Mouse (Mus musculus): ENCODE data around the gene Gm813. TPM values are rescaled to one million over a fixed set of nuclear protein-coding genes. Genes with fewer than 3 reads are reported as not detected.

Gene Gm813
- polyA plus RNA-seq, 1 experiment from 2014 or later, result not detected

DNA sequence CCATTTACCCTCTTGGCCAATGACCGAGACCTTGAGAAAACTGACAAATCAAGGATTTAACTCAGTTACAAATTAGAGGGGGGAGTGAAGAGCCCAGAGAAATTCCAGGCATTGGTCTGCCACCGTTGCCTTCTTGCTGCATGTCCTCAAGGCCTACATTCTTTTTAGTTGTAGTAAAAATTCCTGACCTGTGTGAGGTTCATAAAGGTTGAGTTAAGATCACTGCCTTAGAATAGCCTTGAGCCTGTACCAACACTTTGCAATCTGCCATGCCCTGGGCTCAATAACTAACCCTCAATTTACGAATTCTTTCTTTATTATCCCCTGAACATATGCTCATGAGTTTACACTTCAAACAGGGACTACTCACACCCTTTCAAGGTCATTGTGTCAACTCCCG, 6.3 kb upstream of the Gm813 start:
- no peak overlapping the region for H3K27ac ChIP-seq (ENCODE audit: low read depth, low read length)
- WGBS, result 83% methylated on average over 4 of the region's 4 CpGs
- H3K4me2 ChIP-seq, result no peak overlapping the region
- no peak overlapping the region for H3K4me3 ChIP-seq (ENCODE audit: low read depth, low read length)
- no peaks in the 10 kb centered on the region for H3K27me3 ChIP-seq (ENCODE audit: control insufficient read depth, insufficient read depth, low read length)
- DNase-seq (ENCODE audit: low spot score, missing footprints), result no peak
- H3K9ac ChIP-seq (ENCODE audit: low read length), result no peak overlapping the region
- H3K4me1 ChIP-seq (ENCODE audit: control insufficient read depth, insufficient read depth, low read length), result no peaks in the 10 kb centered on the region
- no peaks in the 10 kb centered on the region for H3K36me3 ChIP-seq (ENCODE audit: control insufficient read depth, insufficient read depth, low read length)
- H3K9me3 ChIP-seq (ENCODE audit: control insufficient read depth, low read length), result no peaks in the 10 kb centered on the region
- no peak for ATAC-seq (ENCODE audit: low FRiP score)

GRCm38 (mm10) chr16:58622377-58622776, 5.6 kb upstream of the Gm813 start:
- Histone ChIP-seq H3K27me3 (ENCODE audit: control insufficient read depth, insufficient read depth, low read length) (no peaks in the 10 kb centered on the region), H3K4me2 (no peak overlapping the region), H3K36me3 (ENCODE audit: control insufficient read depth, insufficient read depth, low read length) (no peaks in the 10 kb centered on the region), H3K4me1 (ENCODE audit: control insufficient read depth, insufficient read depth, low read length) (no peaks in the 10 kb centered on the region), H3K27ac (ENCODE audit: low read depth, low read length) (no peak overlapping the region), H3K9me3 (ENCODE audit: control insufficient read depth, low read length) (no peaks in the 10 kb centered on the region), H3K4me3 (ENCODE audit: low read depth, low read length) (no peak overlapping the region), H3K9ac (ENCODE audit: low read length) (no peak overlapping the region)
- no peak for DNase-seq (ENCODE audit: low spot score, missing footprints)
- ATAC-seq (ENCODE audit: low FRiP score), result no peak
- 95% methylated on average over 3 of the region's 3 CpGs for WGBS

GRCm38 (mm10) chr16:58617346-58617745, 568 bp upstream of the Gm813 start:
- Histone ChIP-seq H3K27me3 (ENCODE audit: control insufficient read depth, insufficient read depth, low read length) (no peaks in the 10 kb centered on the region), H3K36me3 (ENCODE audit: control insufficient read depth, insufficient read depth, low read length) (no peaks in the 10 kb centered on the region), H3K9me3 (ENCODE audit: control insufficient read depth, low read length) (no peaks in the 10 kb centered on the region), H3K4me2 (no peak overlapping the region), H3K4me3 (ENCODE audit: low read depth, low read length) (no peak overlapping the region), H3K4me1 (ENCODE audit: control insufficient read depth, insufficient read depth, low read length) (no peaks in the 10 kb centered on the region), H3K9ac (ENCODE audit: low read length) (no peak overlapping the region), H3K27ac (ENCODE audit: low read depth, low read length) (no peak overlapping the region)
- no peak for DNase-seq (ENCODE audit: low spot score, missing footprints)
- ATAC-seq (ENCODE audit: low FRiP score), result no peak

DNA sequence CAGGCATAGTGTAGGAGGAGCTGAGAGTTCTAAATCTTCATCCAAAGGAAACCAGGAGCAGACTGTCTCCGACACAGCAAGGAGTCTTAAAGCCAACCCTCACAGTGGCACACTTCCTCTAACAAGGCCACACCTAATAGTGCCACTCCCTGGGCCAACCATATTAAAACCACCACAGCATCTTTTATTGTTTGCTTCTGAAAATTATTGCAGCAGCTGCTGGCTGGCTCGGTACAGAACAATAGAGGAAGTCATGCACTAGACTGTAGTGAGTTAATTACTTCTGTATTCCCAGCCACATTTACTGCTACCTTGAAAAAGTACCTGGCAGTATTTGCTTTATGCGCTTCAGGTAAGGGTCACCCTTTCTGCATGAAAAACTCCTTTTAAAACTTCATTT, 3.8 kb downstream of the Gm813 start:
- Histone ChIP-seq H3K4me2 (no peak overlapping the region), H3K9me3 (ENCODE audit: control insufficient read depth, low read length) (no peaks in the 10 kb centered on the region), H3K4me3 (ENCODE audit: low read depth, low read length) (no peak overlapping the region), H3K27me3 (ENCODE audit: control insufficient read depth, insufficient read depth, low read length) (no peaks in the 10 kb centered on the region), H3K4me1 (ENCODE audit: control insufficient read depth, insufficient read depth, low read length) (no peaks in the 10 kb centered on the region), H3K27ac (ENCODE audit: low read depth, low read length) (no peak overlapping the region), H3K9ac (ENCODE audit: low read length) (no peak overlapping the region), H3K36me3 (ENCODE audit: control insufficient read depth, insufficient read depth, low read length) (no peaks in the 10 kb centered on the region)
- DNase-seq (ENCODE audit: low spot score, missing footprints) (no peak), ATAC-seq (ENCODE audit: low FRiP score) (no peak)
- WGBS, result 82% methylated on average over 3 of the region's 3 CpGs

DNA sequence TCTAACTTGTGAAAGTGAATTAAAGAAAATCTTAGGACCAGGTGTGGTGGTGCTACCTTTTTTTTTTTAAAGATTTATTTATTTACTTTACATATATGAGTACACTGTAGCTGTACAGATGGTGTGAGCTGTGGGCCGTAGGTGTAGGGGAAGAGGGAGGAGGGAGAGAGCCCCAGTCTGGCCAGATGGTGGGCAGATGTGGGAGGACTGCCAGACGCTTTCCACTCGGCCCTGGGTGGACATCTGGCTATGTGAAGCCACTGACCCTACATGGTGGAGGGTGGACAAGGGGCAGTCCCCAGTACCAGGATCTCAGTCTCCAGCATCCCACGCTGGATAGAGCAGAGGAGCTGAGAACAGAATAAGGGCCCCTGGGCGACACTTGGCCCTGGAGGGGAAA, 9.7 kb downstream of the Gm813 start:
- no peak overlapping the region for H3K27ac ChIP-seq (ENCODE audit: low read depth, low read length)
- no peaks in the 10 kb centered on the region for H3K27me3 ChIP-seq (ENCODE audit: control insufficient read depth, insufficient read depth, low read length)
- H3K9me3 ChIP-seq (ENCODE audit: control insufficient read depth, low read length), result no peaks in the 10 kb centered on the region
- DNase-seq (ENCODE audit: low spot score, missing footprints) (no peak), ATAC-seq (ENCODE audit: low FRiP score) (no peak)
- no peak overlapping the region for H3K4me2 ChIP-seq
- 73% methylated on average over 5 of the region's 5 CpGs for WGBS
- no peak overlapping the region for H3K4me3 ChIP-seq (ENCODE audit: low read depth, low read length)
- no peaks in the 10 kb centered on the region for H3K36me3 ChIP-seq (ENCODE audit: control insufficient read depth, insufficient read depth, low read length)
- no peak overlapping the region for H3K9ac ChIP-seq (ENCODE audit: low read length)
- no peaks in the 10 kb centered on the region for H3K4me1 ChIP-seq (ENCODE audit: control insufficient read depth, insufficient read depth, low read length)

GRCm38 (mm10) chr16:58604680-58605079, 12.1 kb downstream of the Gm813 start:
- no peak for ATAC-seq (ENCODE audit: low FRiP score)
- Histone ChIP-seq H3K27me3 (ENCODE audit: control insufficient read depth, insufficient read depth, low read length) (no peaks in the 10 kb centered on the region), H3K9ac (ENCODE audit: low read length) (no peak overlapping the region), H3K27ac (ENCODE audit: low read depth, low read length) (no peak overlapping the region), H3K36me3 (ENCODE audit: control insufficient read depth, insufficient read depth, low read length) (no peaks in the 10 kb centered on the region), H3K4me2 (no peak overlapping the region), H3K4me1 (ENCODE audit: control insufficient read depth, insufficient read depth, low read length) (no peaks in the 10 kb centered on the region), H3K4me3 (ENCODE audit: low read depth, low read length) (no peak overlapping the region), H3K9me3 (ENCODE audit: control insufficient read depth, low read length) (no peaks in the 10 kb centered on the region)
- DNase-seq (ENCODE audit: low spot score, missing footprints), result no peak

- no peaks in the 10 kb centered on the region for H3K4me1 ChIP-seq (ENCODE audit: control insufficient read depth, insufficient read depth, low read length)
- H3K4me3 ChIP-seq (ENCODE audit: low read depth, low read length), result no peak overlapping the region
- ATAC-seq (ENCODE audit: low FRiP score) (no peak), DNase-seq (ENCODE audit: low spot score, missing footprints) (no peak)
- no peak overlapping the region for H3K4me2 ChIP-seq
- no peak overlapping the region for H3K9ac ChIP-seq (ENCODE audit: low read length)
- no peak overlapping the region for H3K27ac ChIP-seq (ENCODE audit: low read depth, low read length)
- 89% methylated on average over 2 of the region's 2 CpGs for WGBS
- no peaks in the 10 kb centered on the region for H3K9me3 ChIP-seq (ENCODE audit: control insufficient read depth, low read length)
- no peaks in the 10 kb centered on the region for H3K27me3 ChIP-seq (ENCODE audit: control insufficient read depth, insufficient read depth, low read length)
- no peaks in the 10 kb centered on the region for H3K36me3 ChIP-seq (ENCODE audit: control insufficient read depth, insufficient read depth, low read length)
Observed at GRCm38 (mm10) chr16:58603831-58604230, 12.9 kb downstream of the Gm813 start.

DNA sequence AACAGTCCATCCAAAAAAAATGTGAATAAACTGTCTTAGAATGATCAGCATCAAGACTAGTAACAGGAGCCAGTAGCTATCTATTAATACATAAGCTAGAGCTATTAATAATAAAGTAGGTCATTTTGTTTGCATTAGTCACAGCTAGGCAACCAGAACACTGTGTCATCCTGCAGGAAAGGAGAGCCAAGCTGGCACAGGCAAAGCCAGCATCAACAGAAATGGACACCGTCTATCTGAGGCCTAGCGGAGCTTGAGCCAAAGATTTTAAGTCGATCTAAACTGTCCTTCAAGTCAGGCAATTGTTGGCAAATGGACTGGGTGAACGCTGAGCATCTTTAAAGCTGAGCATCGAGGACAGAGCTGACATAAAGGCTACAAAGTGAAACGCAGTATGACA, 15.9 kb downstream of the Gm813 start:
- ATAC-seq (ENCODE audit: low FRiP score) (no peak), DNase-seq (ENCODE audit: low spot score, missing footprints) (no peak)
- Histone ChIP-seq H3K27me3 (ENCODE audit: control insufficient read depth, insufficient read depth, low read length) (no peaks in the 10 kb centered on the region), H3K4me1 (ENCODE audit: control insufficient read depth, insufficient read depth, low read length) (no peaks in the 10 kb centered on the region), H3K4me3 (ENCODE audit: low read depth, low read length) (no peak overlapping the region), H3K9ac (ENCODE audit: low read length) (no peak overlapping the region), H3K36me3 (ENCODE audit: control insufficient read depth, insufficient read depth, low read length) (no peaks in the 10 kb centered on the region), H3K4me2 (no peak overlapping the region), H3K27ac (ENCODE audit: low read depth, low read length) (no peak overlapping the region), H3K9me3 (ENCODE audit: control insufficient read depth, low read length) (no peaks in the 10 kb centered on the region)
- 94% methylated on average over 6 of the region's 6 CpGs for WGBS

GRCm38 (mm10) chr16:58591299-58591698, 25.5 kb downstream of the Gm813 start:
- 75% methylated on average over 3 of the region's 3 CpGs for WGBS
- H3K4me1 ChIP-seq (ENCODE audit: control insufficient read depth, insufficient read depth, low read length), result no peaks in the 10 kb centered on the region
- ATAC-seq (ENCODE audit: low FRiP score), result no peak

DNA sequence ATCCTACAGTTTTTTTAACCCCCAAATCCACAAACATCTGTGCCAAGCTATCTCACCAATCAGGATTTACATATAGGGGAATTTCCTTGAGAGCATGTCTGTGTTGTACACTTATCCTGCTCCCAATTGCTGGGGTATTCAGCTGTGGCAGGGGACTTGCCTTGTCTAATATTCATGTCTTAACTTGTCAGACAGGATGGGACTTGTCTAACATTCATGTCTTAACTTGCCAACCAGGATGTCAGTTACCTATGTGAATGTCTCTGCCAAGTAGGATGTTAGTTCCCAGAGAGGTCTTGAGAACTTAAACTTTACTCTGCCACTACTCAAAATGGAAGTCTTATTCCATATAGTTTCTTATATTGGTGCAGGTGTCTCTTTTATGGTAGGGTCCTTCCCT, 27.3 kb downstream of the Gm813 start:
- no peaks in the 10 kb centered on the region for H3K27me3 ChIP-seq (ENCODE audit: control insufficient read depth, insufficient read depth, low read length)
- no peaks in the 10 kb centered on the region for H3K9me3 ChIP-seq (ENCODE audit: control insufficient read depth, low read length)
- H3K4me1 ChIP-seq (ENCODE audit: control insufficient read depth, insufficient read depth, low read length), result no peaks in the 10 kb centered on the region
- no peak overlapping the region for H3K9ac ChIP-seq (ENCODE audit: low read length)
- ATAC-seq (ENCODE audit: low FRiP score) (no peak), DNase-seq (ENCODE audit: low spot score, missing footprints) (no peak)
- no peaks in the 10 kb centered on the region for H3K36me3 ChIP-seq (ENCODE audit: control insufficient read depth, insufficient read depth, low read length)
- no peak overlapping the region for H3K4me3 ChIP-seq (ENCODE audit: low read depth, low read length)
- H3K4me2 ChIP-seq, result no peak overlapping the region
- H3K27ac ChIP-seq (ENCODE audit: low read depth, low read length), result no peak overlapping the region

More at GRCm38 (mm10) chr16:58591299-58591698, 25.5 kb downstream of the Gm813 start:
- H3K27me3 ChIP-seq (ENCODE audit: control insufficient read depth, insufficient read depth, low read length), result no peaks in the 10 kb centered on the region
- no peak overlapping the region for H3K27ac ChIP-seq (ENCODE audit: low read depth, low read length)
- H3K9me3 ChIP-seq (ENCODE audit: control insufficient read depth, low read length), result no peaks in the 10 kb centered on the region
- no peak overlapping the region for H3K9ac ChIP-seq (ENCODE audit: low read length)
- no peak overlapping the region for H3K4me3 ChIP-seq (ENCODE audit: low read depth, low read length)
- no peak overlapping the region for H3K4me2 ChIP-seq
- H3K36me3 ChIP-seq (ENCODE audit: control insufficient read depth, insufficient read depth, low read length), result no peaks in the 10 kb centered on the region
- DNase-seq (ENCODE audit: low spot score, missing footprints), result no peak

All from midbrain, embryonic 11.5 days (tissue).